Mouse (Mus musculus): Measurements from ENCODE around the gene Ovca2. TPM values are rescaled to one million over a fixed set of nuclear protein-coding genes. Genes with fewer than 3 reads are reported as not detected.

Ovca2 gene
- polyA plus RNA-seq, 1 experiment = 19.3 TPM

- no peak overlapping the region for H3K4me3 ChIP-seq (ENCODE audit: insufficient read depth, poor library complexity, severe bottlenecking)
- H3K36me3 ChIP-seq (ENCODE audit: control insufficient read depth, insufficient read depth) = peaks cover 24% of the 10 kb centered on the region
- H3ac ChIP-seq (ENCODE audit: control insufficient read depth, insufficient read length, low read depth) = no peak overlapping the region
- no peaks in the 10 kb centered on the region for H3K27me3 ChIP-seq (ENCODE audit: control insufficient read depth, insufficient read depth, insufficient read length)
- no peak for TF ChIP-seq MYOD1 (IDR thresholded peaks at IDR 0.05; ENCODE audit: control insufficient read depth, insufficient read length, low read depth)
- no peak for TF ChIP-seq MAX (IDR thresholded peaks at IDR 0.05)
- no peak for TF ChIP-seq FOSL1 (IDR thresholded peaks at IDR 0.05; ENCODE audit: insufficient read depth, low read length, poor library complexity, severe bottlenecking)
- TF ChIP-seq USF1 (IDR thresholded peaks at IDR 0.05; ENCODE audit: low read depth) = no peak
- no peak for TF ChIP-seq MYOG (IDR thresholded peaks at IDR 0.05; ENCODE audit: control insufficient read depth, extremely low read depth, insufficient read length)
- TF ChIP-seq CEBPB (IDR thresholded peaks at IDR 0.05; ENCODE audit: low read depth) = no peak
- TF ChIP-seq CTCF (IDR thresholded peaks at IDR 0.05; ENCODE audit: control insufficient read depth, insufficient read depth, insufficient read length) = no peak
- H3K79me3 ChIP-seq (ENCODE audit: low read depth) = no peaks in the 10 kb centered on the region
- no peaks in the 10 kb centered on the region for H3K79me2 ChIP-seq (ENCODE audit: control insufficient read depth, insufficient read depth)
These were observed 37.6 kb downstream of the Ovca2 start for GRCm38 (mm10) chr11:75141038-75141437.

DNA sequence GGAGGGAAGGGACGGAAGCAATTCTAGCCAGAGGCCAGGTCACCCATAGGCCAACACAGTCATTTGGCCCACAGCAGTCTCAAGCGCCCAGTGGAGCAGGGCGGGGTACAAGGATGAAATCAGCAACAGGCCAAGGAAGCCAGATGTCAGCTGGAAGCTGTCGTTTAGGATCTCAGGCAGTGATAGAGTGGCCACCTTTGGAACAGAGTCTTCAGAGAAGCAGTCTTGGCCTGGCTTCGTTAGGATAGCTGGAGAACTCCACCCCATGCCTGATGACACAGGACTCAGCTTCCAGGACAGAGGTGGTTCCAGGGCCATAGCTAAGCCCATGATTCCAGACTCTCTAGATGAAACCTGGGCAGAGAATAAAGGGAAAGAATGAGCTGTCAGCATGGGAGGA is 38.2 kb downstream of the Ovca2 start:
- peaks cover 21% of the 10 kb centered on the region for H3K36me3 ChIP-seq (ENCODE audit: control insufficient read depth, insufficient read depth)
- H3K79me2 ChIP-seq (ENCODE audit: control insufficient read depth, insufficient read depth) = no peaks in the 10 kb centered on the region
- TF ChIP-seq MYOG (IDR thresholded peaks at IDR 0.05; ENCODE audit: control insufficient read depth, extremely low read depth, insufficient read length) (no peak), CEBPB (IDR thresholded peaks at IDR 0.05; ENCODE audit: low read depth) (no peak), MYOD1 (IDR thresholded peaks at IDR 0.05; ENCODE audit: control insufficient read depth, insufficient read length, low read depth) (no peak), MAX (IDR thresholded peaks at IDR 0.05) (no peak), USF1 (IDR thresholded peaks at IDR 0.05; ENCODE audit: low read depth) (no peak), FOSL1 (IDR thresholded peaks at IDR 0.05; ENCODE audit: insufficient read depth, low read length, poor library complexity, severe bottlenecking) (no peak), CTCF (IDR thresholded peaks at IDR 0.05; ENCODE audit: control insufficient read depth, insufficient read depth, insufficient read length) (no peak)
- no peak overlapping the region for H3K4me3 ChIP-seq (ENCODE audit: insufficient read depth, poor library complexity, severe bottlenecking)
- H3ac ChIP-seq (ENCODE audit: control insufficient read depth, insufficient read length, low read depth) = no peak overlapping the region
- H3K27me3 ChIP-seq (ENCODE audit: control insufficient read depth, insufficient read depth, insufficient read length) = no peaks in the 10 kb centered on the region
- no peaks in the 10 kb centered on the region for H3K79me3 ChIP-seq (ENCODE audit: low read depth)

DNA sequence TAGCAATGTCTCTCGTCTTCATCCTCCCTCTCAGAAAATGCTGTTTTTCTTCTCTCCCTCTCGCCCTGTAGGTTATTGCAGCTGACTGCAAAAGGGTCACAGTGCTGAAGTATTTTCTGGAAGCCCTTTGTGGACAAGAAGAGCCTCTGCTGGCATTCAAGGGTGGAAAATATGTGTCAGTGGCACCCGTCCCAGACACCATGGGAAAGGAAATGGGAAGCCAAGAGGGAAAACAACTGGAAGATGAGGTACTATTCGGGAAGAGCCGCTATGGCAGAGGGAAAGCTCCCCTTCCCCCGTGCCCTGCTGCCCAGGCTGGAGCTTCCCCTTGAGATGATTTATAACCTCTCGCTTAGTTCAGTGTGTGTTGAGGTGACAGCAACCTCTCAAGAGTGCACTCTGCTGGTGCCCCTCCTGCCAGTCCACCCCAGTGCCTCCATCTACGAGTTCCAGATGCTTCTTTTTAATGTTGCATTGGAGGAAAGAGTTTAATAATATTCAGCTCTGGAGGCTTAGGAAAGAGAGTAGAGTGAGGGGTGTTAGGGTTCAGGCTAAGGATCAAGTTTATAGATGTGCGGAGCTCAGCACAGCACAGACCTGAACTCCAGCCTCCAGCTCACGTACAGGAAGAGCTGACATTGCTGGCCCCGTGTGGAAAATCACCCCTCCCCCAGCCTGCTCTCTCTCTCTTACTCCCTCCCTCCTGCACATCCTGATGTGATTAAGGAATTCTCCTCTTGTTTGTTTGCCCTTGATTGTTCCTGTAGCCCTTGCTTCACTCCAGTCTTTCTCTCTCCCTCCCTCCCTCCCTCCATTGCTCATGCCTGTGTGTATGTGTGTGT is 39.3 kb downstream of the Ovca2 start:
- Histone ChIP-seq H3ac (ENCODE audit: control insufficient read depth, insufficient read length, low read depth) (no peak overlapping the region), H3K79me3 (ENCODE audit: low read depth) (no peaks in the 10 kb centered on the region), H3K36me3 (ENCODE audit: control insufficient read depth, insufficient read depth) (peaks cover 17% of the 10 kb centered on the region), H3K79me2 (ENCODE audit: control insufficient read depth, insufficient read depth) (no peaks in the 10 kb centered on the region), H3K4me3 (ENCODE audit: insufficient read depth, poor library complexity, severe bottlenecking) (no peak overlapping the region), H3K27me3 (ENCODE audit: control insufficient read depth, insufficient read depth, insufficient read length) (no peaks in the 10 kb centered on the region)
- TF ChIP-seq CEBPB (IDR thresholded peaks at IDR 0.05; ENCODE audit: low read depth) = no peak
- no peak for TF ChIP-seq MAX (IDR thresholded peaks at IDR 0.05)
- TF ChIP-seq FOSL1 (IDR thresholded peaks at IDR 0.05; ENCODE audit: insufficient read depth, low read length, poor library complexity, severe bottlenecking) = no peak
- no peak for TF ChIP-seq MYOG (IDR thresholded peaks at IDR 0.05; ENCODE audit: control insufficient read depth, extremely low read depth, insufficient read length)
- no peak for TF ChIP-seq CTCF (IDR thresholded peaks at IDR 0.05; ENCODE audit: control insufficient read depth, insufficient read depth, insufficient read length)
- TF ChIP-seq USF1 (IDR thresholded peaks at IDR 0.05; ENCODE audit: low read depth) = no peak
- no peak for TF ChIP-seq MYOD1 (IDR thresholded peaks at IDR 0.05; ENCODE audit: control insufficient read depth, insufficient read length, low read depth)

DNA sequence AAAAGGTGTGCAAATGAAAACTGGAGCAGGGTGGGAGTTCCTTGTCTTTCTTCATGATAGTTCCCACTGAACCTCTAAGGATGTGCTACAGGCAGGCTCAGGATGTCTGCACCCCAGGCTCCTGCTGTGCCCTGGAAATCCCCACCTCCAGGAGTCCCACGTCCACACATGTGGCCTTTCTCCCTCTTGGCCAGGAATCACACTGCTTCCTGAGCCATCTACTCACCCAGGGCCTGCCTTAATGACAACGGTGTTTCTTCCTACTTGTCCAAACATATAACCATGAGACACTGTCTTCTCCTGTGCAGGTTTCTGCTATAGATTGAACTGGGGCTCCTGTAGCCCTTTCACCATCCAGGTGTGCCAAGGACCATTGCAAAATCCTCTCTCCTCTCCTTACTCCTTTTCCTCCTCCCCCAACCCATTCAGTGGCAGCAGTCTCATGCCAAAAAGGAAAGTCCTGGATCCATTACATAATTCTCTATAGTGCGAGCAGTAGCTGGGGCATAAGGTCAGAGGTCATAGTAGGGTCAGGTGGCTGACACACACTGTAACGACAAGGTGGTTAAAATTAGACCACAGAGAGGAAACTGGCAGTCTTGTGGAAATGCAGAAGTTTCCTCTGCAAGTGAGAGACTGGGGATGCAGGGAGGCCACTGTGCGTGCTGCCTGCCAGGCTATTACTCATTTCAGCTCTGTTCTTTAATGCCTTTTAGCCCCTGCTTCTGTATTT is 41.8 kb downstream of the Ovca2 start:
- Histone ChIP-seq H3K36me3 (ENCODE audit: control insufficient read depth, insufficient read depth) (peaks cover 6% of the 10 kb centered on the region), H3K79me2 (ENCODE audit: control insufficient read depth, insufficient read depth) (no peaks in the 10 kb centered on the region), H3ac (ENCODE audit: control insufficient read depth, insufficient read length, low read depth) (no peak overlapping the region), H3K27me3 (ENCODE audit: control insufficient read depth, insufficient read depth, insufficient read length) (no peaks in the 10 kb centered on the region), H3K4me3 (ENCODE audit: insufficient read depth, poor library complexity, severe bottlenecking) (no peak overlapping the region), H3K79me3 (ENCODE audit: low read depth) (no peaks in the 10 kb centered on the region)
- TF ChIP-seq CTCF (IDR thresholded peaks at IDR 0.05; ENCODE audit: control insufficient read depth, insufficient read depth, insufficient read length) = no peak
- TF ChIP-seq MAX (IDR thresholded peaks at IDR 0.05) = no peak
- no peak for TF ChIP-seq MYOD1 (IDR thresholded peaks at IDR 0.05; ENCODE audit: control insufficient read depth, insufficient read length, low read depth)
- TF ChIP-seq FOSL1 (IDR thresholded peaks at IDR 0.05; ENCODE audit: insufficient read depth, low read length, poor library complexity, severe bottlenecking) = no peak
- no peak for TF ChIP-seq CEBPB (IDR thresholded peaks at IDR 0.05; ENCODE audit: low read depth)
- TF ChIP-seq MYOG (IDR thresholded peaks at IDR 0.05; ENCODE audit: control insufficient read depth, extremely low read depth, insufficient read length) = no peak
- TF ChIP-seq USF1 (IDR thresholded peaks at IDR 0.05; ENCODE audit: low read depth) = no peak

- H3K4me3 ChIP-seq (ENCODE audit: insufficient read depth, poor library complexity, severe bottlenecking) = no peak overlapping the region
- no peaks in the 10 kb centered on the region for H3K79me3 ChIP-seq (ENCODE audit: low read depth)
- H3K27me3 ChIP-seq (ENCODE audit: control insufficient read depth, insufficient read depth, insufficient read length) = no peaks in the 10 kb centered on the region
- H3ac ChIP-seq (ENCODE audit: control insufficient read depth, insufficient read length, low read depth) = no peak overlapping the region
- no peaks in the 10 kb centered on the region for H3K79me2 ChIP-seq (ENCODE audit: control insufficient read depth, insufficient read depth)
- H3K36me3 ChIP-seq (ENCODE audit: control insufficient read depth, insufficient read depth) = peaks cover 6% of the 10 kb centered on the region
- TF ChIP-seq MAX (IDR thresholded peaks at IDR 0.05) (no peak), MYOG (IDR thresholded peaks at IDR 0.05; ENCODE audit: control insufficient read depth, extremely low read depth, insufficient read length) (no peak), CTCF (IDR thresholded peaks at IDR 0.05; ENCODE audit: control insufficient read depth, insufficient read depth, insufficient read length) (no peak), FOSL1 (IDR thresholded peaks at IDR 0.05; ENCODE audit: insufficient read depth, low read length, poor library complexity, severe bottlenecking) (no peak), MYOD1 (IDR thresholded peaks at IDR 0.05; ENCODE audit: control insufficient read depth, insufficient read length, low read depth) (no peak), CEBPB (IDR thresholded peaks at IDR 0.05; ENCODE audit: low read depth) (no peak), USF1 (IDR thresholded peaks at IDR 0.05; ENCODE audit: low read depth) (no peak)
These were observed 43.3 kb downstream of the Ovca2 start for GRCm38 (mm10) chr11:75135358-75135757.
